Mouse (Mus musculus): ENCODE results near the gene Gcn1l1. TPM values are rescaled to one million over a fixed set of nuclear protein-coding genes. Genes with fewer than 3 reads are reported as not detected.

Gene Gcn1l1
- polyA plus RNA-seq, 1 experiment from 2014 or later = 48.2 TPM

DNA sequence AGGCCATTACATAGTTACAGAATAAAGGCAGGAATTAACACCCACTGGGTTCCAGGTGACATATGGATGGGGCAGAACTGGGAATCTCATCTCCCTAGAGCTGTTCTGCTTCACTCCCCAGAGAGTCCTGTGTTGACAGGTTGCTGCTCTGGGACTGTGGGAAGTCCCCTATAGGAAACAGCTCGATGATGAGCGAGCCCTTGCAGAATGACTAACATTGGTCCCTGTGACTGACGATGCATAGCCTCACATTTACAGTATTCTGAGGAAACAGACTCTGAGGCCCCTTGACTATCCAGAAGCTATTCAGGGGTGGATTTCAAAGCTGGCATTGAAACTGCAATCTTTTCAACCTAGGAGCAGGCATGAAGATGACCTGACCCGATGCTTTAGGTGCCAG is 64.6 kb downstream of the Gcn1l1 start:
- 80% methylated on average over 4 of the region's 4 CpGs for WGBS
- no peaks in the 10 kb centered on the region for H3K27me3 ChIP-seq
- peaks cover 6% of the 10 kb centered on the region; the same call in 1 of the 2 replicates for H3K36me3 ChIP-seq
- no peak overlapping the region for H3K4me3 ChIP-seq
- H3K9me3 ChIP-seq = no peaks in the 10 kb centered on the region
- no peak overlapping the region for H3K9ac ChIP-seq
- peaks cover 27% of the 10 kb centered on the region for H3K4me1 ChIP-seq
- no peak overlapping the region for H3K27ac ChIP-seq
- H3K4me2 ChIP-seq (replicated peaks) = no peak overlapping the region
- no peak for ATAC-seq (ENCODE audit: low FRiP score, low read depth)

- H3K9ac ChIP-seq = 0 out of 2 replicates have a peak overlapping the region, but pooled peaks have one; percentile 92
- no peaks in the 10 kb centered on the region for H3K27me3 ChIP-seq
- 36% methylated on average over 5 of the region's 5 CpGs for WGBS
- no peak overlapping the region for H3K27ac ChIP-seq
- ATAC-seq (ENCODE audit: low FRiP score, low read depth) = no peak
- peaks cover 6% of the 10 kb centered on the region; the same call in 1 of the 2 replicates for H3K36me3 ChIP-seq
- H3K4me1 ChIP-seq = peaks cover 27% of the 10 kb centered on the region
- H3K4me3 ChIP-seq = peak overlapping the region; percentile 86
- H3K9me3 ChIP-seq = no peaks in the 10 kb centered on the region
- H3K4me2 ChIP-seq (replicated peaks) = peak overlapping the region; percentile 85
These were observed 65.2 kb downstream of the Gcn1l1 start for GRCm38 (mm10) chr5:115630291-115630690.

DNA sequence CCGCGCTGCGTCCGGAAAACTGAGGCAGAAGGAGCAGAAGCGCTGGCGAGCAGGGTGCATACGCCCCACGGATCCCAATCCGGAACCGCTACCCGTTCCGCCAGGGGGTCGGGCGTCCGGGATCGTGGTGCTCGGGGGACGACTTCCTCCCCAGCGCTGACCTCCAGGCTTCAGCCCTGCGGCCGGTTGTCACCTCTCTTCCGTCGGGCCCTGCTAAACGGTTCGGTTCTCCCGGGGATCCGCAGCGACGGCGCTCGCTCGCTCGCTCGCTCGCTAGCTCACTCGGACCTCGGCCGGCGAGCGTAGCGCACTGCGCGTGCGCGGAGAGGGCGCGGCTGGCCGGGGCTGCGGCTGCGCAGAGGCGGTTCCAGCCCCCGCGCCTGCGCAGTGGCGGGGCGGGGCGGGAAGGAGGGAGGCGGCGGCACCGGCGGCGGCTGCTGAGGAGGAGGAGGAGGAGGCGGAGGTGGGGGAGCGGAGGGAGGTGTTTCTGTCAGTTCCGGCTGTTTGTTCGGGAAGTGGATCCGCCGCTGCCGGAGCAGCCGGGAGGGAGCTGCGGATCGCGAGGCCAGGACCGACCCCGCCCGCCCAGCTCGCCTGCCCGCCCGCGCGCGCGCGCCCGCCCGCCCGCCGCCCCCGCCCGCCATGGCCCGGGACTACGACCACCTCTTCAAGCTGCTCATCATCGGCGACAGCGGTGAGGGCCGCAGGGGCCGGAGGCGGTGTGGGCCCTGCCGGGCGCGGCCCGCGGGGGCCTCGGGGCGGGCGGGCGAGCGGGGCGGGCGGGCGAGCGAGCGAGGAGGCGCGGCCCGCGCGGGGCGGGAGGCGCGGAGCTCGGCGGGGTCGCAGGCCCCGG is 66.7 kb downstream of the Gcn1l1 start, which contains the start of gene Rab35:
Gene Rab35 (plus strand): TSS at position 404 of the 853 bp plus-strand sequence.
- peak within 1 kb of the TSS; percentile 85 for H3K4me2 ChIP-seq (replicated peaks)
- peaks cover 6% of the 10 kb centered on the region; the same call in 1 of the 2 replicates for H3K36me3 ChIP-seq
- H3K9ac ChIP-seq = peak within 1 kb of the TSS; percentile 92
- peak; percentile 90 for ATAC-seq (ENCODE audit: low FRiP score, low read depth)
- H3K27me3 ChIP-seq = no peaks in the 10 kb centered on the region
- no peaks in the 10 kb centered on the region for H3K9me3 ChIP-seq
- peak within 1 kb of the TSS; percentile 86 for H3K4me3 ChIP-seq
- H3K4me1 ChIP-seq = peaks cover 30% of the 10 kb centered on the region
- peak within 1 kb of the TSS; percentile 86 for H3K27ac ChIP-seq
- WGBS = under 1% methylated on average over 71 of the region's 125 CpGs

GRCm38 (mm10) chr5:115632358-115632714 is 67.3 kb downstream of the Gcn1l1 start:
- H3K27me3 ChIP-seq = no peaks in the 10 kb centered on the region
- H3K36me3 ChIP-seq = peaks cover 7% of the 10 kb centered on the region
- WGBS = 1% methylated on average over 30 of the region's 30 CpGs
- H3K9me3 ChIP-seq = no peaks in the 10 kb centered on the region
- H3K4me2 ChIP-seq (replicated peaks) = peak overlapping the region; percentile 82
- peak overlapping the region; percentile 86 for H3K4me3 ChIP-seq
- peak overlapping the region; percentile 92 for H3K9ac ChIP-seq
- ATAC-seq (ENCODE audit: low FRiP score, low read depth) = no peak
- H3K27ac ChIP-seq = peak overlapping the region; percentile 67; the same call in 1 of the 2 replicates
- peaks cover 30% of the 10 kb centered on the region for H3K4me1 ChIP-seq

- H3K9ac ChIP-seq = peak overlapping the region; percentile 92
- H3K27ac ChIP-seq = no peak overlapping the region
- ATAC-seq (ENCODE audit: low FRiP score, low read depth) = no peak
- peaks cover 15% of the 10 kb centered on the region for H3K36me3 ChIP-seq
- 64% methylated on average over 4 of the region's 4 CpGs for WGBS
- peaks cover 30% of the 10 kb centered on the region for H3K4me1 ChIP-seq
- H3K4me3 ChIP-seq = peak overlapping the region; percentile 86
- H3K4me2 ChIP-seq (replicated peaks) = peak overlapping the region; percentile 82
- no peaks in the 10 kb centered on the region for H3K27me3 ChIP-seq
- no peaks in the 10 kb centered on the region for H3K9me3 ChIP-seq
These were observed 68.0 kb downstream of the Gcn1l1 start for GRCm38 (mm10) chr5:115633060-115633459.

GRCm38 (mm10) chr5:115634046-115634445 is 69.0 kb downstream of the Gcn1l1 start:
- ATAC-seq (ENCODE audit: low FRiP score, low read depth) = no peak
- H3K36me3 ChIP-seq = peaks cover 24% of the 10 kb centered on the region
- H3K27ac ChIP-seq = no peak overlapping the region
- H3K4me1 ChIP-seq = peaks cover 30% of the 10 kb centered on the region
- H3K9ac ChIP-seq = 0 out of 2 replicates have a peak overlapping the region, but pooled peaks have one; percentile 2
- no peak overlapping the region for H3K4me3 ChIP-seq
- H3K27me3 ChIP-seq = no peaks in the 10 kb centered on the region
- no peak overlapping the region; the same call in 1 of the 2 replicates for H3K4me2 ChIP-seq (replicated peaks)
- H3K9me3 ChIP-seq = no peaks in the 10 kb centered on the region
- WGBS = 86% methylated on average over 8 of the region's 8 CpGs

DNA sequence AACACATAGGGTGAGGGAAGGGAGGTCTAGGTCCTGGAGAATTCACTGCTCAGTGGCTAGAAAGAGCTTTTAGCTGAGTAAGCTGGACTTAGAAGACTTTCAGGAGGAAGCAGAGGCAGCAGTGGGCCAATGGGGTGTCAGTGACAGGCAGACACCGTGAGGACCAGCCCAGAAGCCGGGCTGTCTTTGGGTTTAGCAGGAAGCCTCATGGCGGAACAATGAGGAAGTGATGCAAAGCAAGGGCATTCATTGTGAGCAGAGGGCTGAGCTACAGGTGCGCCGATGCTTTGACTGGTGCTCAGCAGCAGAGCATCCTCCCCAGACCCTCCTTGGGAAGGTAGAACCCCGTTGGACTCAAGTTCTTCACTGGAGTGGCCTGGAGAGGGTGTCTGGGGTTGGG is 70.5 kb downstream of the Gcn1l1 start:
- Histone ChIP-seq H3K9me3 (no peaks in the 10 kb centered on the region), H3K27ac (no peak overlapping the region), H3K9ac (no peak overlapping the region), H3K36me3 (peaks cover 39% of the 10 kb centered on the region), H3K27me3 (no peaks in the 10 kb centered on the region), H3K4me2 (replicated peaks) (no peak overlapping the region), H3K4me1 (peaks cover 26% of the 10 kb centered on the region), H3K4me3 (no peak overlapping the region)
- WGBS = 80% methylated on average over 6 of the region's 6 CpGs
- ATAC-seq (ENCODE audit: low FRiP score, low read depth) = no peak

DNA sequence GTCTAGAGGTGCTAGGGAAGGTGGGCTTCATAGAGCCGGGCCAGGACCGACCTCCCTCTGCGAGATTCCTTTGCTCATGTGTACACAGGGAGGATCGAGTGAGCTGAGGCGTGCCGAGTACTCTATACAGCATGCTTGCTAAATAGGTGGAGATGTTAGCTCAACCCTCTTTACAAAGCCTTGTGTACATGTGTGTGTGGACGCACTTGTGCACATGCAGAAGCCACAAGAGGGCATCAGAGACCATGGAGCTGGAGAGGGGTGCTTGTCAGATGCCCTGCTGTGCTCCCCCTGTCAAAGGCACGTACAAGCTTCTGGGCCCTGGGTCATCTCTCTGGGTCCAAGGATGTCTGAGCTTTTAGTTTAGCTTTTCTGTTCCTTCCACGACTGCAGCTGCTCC is 79.1 kb downstream of the Gcn1l1 start:
- no peak for ATAC-seq (ENCODE audit: low FRiP score, low read depth)
- 88% methylated on average over 9 of the region's 9 CpGs for WGBS

GRCm38 (mm10) chr5:115648876-115649275 is 83.8 kb downstream of the Gcn1l1 start:
- Histone ChIP-seq H3K36me3 (peaks cover 46% of the 10 kb centered on the region), H3K27me3 (no peaks in the 10 kb centered on the region), H3K4me2 (replicated peaks) (no peak overlapping the region), H3K9me3 (no peaks in the 10 kb centered on the region), H3K4me1 (peaks cover 11% of the 10 kb centered on the region), H3K9ac (peak overlapping the region; percentile 19; the same call in 1 of the 2 replicates), H3K27ac (no peak overlapping the region), H3K4me3 (no peak overlapping the region)
- WGBS = 63% methylated on average over 3 of the region's 3 CpGs
- no peak for ATAC-seq (ENCODE audit: low FRiP score, low read depth)

More for the DNA sequence above, 79.1 kb downstream of the Gcn1l1 start:
- Histone ChIP-seq H3K4me3 (no peak overlapping the region), H3K9me3 (no peaks in the 10 kb centered on the region), H3K4me2 (replicated peaks) (no peak overlapping the region), H3K27ac (no peak overlapping the region), H3K36me3 (peaks cover 93% of the 10 kb centered on the region), H3K27me3 (no peaks in the 10 kb centered on the region), H3K4me1 (no peaks in the 10 kb centered on the region), H3K9ac (no peak overlapping the region; the same call in 1 of the 2 replicates)

GRCm38 (mm10) chr5:115649699-115650098 is 84.6 kb downstream of the Gcn1l1 start:
- H3K9me3 ChIP-seq = no peaks in the 10 kb centered on the region
- no peaks in the 10 kb centered on the region for H3K27me3 ChIP-seq
- H3K4me3 ChIP-seq = no peak overlapping the region
- 84% methylated on average over 8 of the region's 8 CpGs for WGBS
- no peak overlapping the region for H3K27ac ChIP-seq
- H3K4me2 ChIP-seq (replicated peaks) = no peak overlapping the region
- peaks cover 11% of the 10 kb centered on the region for H3K4me1 ChIP-seq
- no peak for ATAC-seq (ENCODE audit: low FRiP score, low read depth)
- peaks cover 38% of the 10 kb centered on the region for H3K36me3 ChIP-seq
- no peak overlapping the region for H3K9ac ChIP-seq

DNA sequence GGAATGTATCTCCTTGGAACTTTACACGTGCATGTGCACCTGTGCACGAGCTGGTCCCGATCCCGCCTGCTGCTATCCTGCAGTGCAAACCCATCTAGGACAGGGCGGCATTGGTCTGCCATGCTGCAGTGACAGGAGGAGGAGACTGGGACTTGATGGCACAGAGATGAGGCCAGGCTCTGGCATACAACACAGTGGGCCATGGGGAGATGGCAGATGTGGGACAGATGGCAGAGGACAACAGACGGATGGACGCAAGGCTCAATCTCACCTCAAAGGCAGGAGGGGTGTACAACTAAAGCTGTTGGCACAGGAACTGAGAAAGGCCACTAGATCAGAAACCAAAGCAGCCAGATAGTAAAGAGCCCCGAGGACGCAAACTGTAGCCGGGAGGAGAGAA is 85.8 kb downstream of the Gcn1l1 start:
- WGBS = 90% methylated on average over 10 of the region's 10 CpGs
- Histone ChIP-seq H3K4me1 (peaks cover 11% of the 10 kb centered on the region), H3K9me3 (no peaks in the 10 kb centered on the region), H3K27ac (no peak overlapping the region), H3K36me3 (peaks cover 26% of the 10 kb centered on the region), H3K4me3 (no peak overlapping the region), H3K4me2 (replicated peaks) (no peak overlapping the region), H3K27me3 (no peaks in the 10 kb centered on the region), H3K9ac (no peak overlapping the region)
- ATAC-seq (ENCODE audit: low FRiP score, low read depth) = no peak

DNA sequence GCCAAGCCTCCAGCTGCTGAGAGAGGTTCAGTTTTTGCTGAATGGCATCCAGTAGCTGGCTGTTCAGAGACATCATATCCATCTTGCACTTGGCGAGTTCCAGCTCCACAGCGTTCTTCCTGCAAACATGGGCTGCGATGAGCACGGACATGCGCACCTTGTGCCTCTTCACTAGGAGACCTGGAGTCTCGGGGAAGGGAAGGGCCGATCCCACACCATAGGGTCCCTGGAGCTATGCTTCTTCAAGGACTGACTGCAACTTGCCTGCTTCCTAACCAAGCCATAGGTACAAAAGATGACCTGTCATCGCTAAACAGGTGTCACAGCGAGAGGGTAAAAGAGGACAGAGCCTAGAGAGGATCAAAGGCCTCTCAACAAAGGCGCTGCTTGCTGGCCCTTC is 86.8 kb downstream of the Gcn1l1 start:
- H3K27me3 ChIP-seq = no peaks in the 10 kb centered on the region
- WGBS = 93% methylated on average over 10 of the region's 10 CpGs
- H3K4me2 ChIP-seq (replicated peaks) = peak overlapping the region; percentile 73
- H3K9me3 ChIP-seq = no peaks in the 10 kb centered on the region
- H3K27ac ChIP-seq = no peak overlapping the region
- no peak for ATAC-seq (ENCODE audit: low FRiP score, low read depth)
- peak overlapping the region; percentile 50; the same call in 1 of the 2 replicates for H3K4me3 ChIP-seq
- peaks cover 17% of the 10 kb centered on the region for H3K36me3 ChIP-seq
- H3K9ac ChIP-seq = peak overlapping the region; percentile 70
- H3K4me1 ChIP-seq = peaks cover 11% of the 10 kb centered on the region
